Comparison of ENCODE assay signal across 8 mouse cellular contexts in genomic region chr7:109028204-109028603, GRCm38 (mm10). TPM values are rescaled to one million over a fixed set of nuclear protein-coding genes. Genes with fewer than 3 reads are reported as not detected.
DNase-seq lines count a peak whose midpoint lies in the region; ATAC-seq and TF ChIP-seq lines count a peak whose summit lies in the region.

No protein-coding gene starts in this region.

- no peak overlapping the region for H3K27ac ChIP-seq in forebrain, postnatal 0 days (ENCODE audit: low read depth, low read length)
- H3K27ac ChIP-seq in midbrain, embryonic 10.5 days (replicated peaks), result no peak overlapping the region

- WGBS in forebrain, postnatal 0 days, result 22% methylated on average over 6 of the region's 6 CpGs
- 32% methylated on average over 6 of the region's 6 CpGs for WGBS in midbrain, embryonic 10.5 days

- peak; percentile 73 for DNase-seq in heart, adult 8-10 months (ENCODE audit: low spot score)
- no peak for DNase-seq in heart, adult 11 months
- DNase-seq in cerebellum, adult 18-20 months, result peak; percentile 75 to 82
- DNase-seq in forebrain, postnatal 0 days, result peak; percentile 87
- peak; percentile 40 to 76 for DNase-seq in kidney, postnatal 36 days
- DNase-seq in midbrain, embryonic 10.5 days (ENCODE audit: low spot score), result peak; percentile 47
- DNase-seq in testis, postnatal 10 days (ENCODE audit: low spot score), result peak; percentile 60

- H3K27me3 ChIP-seq in E14TG2a.4 (ENCODE audit: insufficient read depth, low read length), result no peaks in the 10 kb centered on the region
- no peaks in the 10 kb centered on the region for H3K27me3 ChIP-seq in forebrain, postnatal 0 days (ENCODE audit: insufficient read depth, low read length)
- no peaks in the 10 kb centered on the region for H3K27me3 ChIP-seq in midbrain, embryonic 10.5 days (ENCODE audit: low read depth, poor library complexity, severe bottlenecking)

- no peak overlapping the region for H3K9ac ChIP-seq in forebrain, postnatal 0 days

- H3K9me3 ChIP-seq in E14TG2a.4 (ENCODE audit: low read length), result peaks cover 27% of the 10 kb centered on the region
- no peaks in the 10 kb centered on the region for H3K9me3 ChIP-seq in forebrain, postnatal 0 days (ENCODE audit: low read length)
- H3K9me3 ChIP-seq in midbrain, embryonic 10.5 days (replicated peaks), result no peaks in the 10 kb centered on the region

- H3K4me1 ChIP-seq in E14TG2a.4 (replicated peaks; ENCODE audit: low read depth, low read length), result no peaks in the 10 kb centered on the region
- no peaks in the 10 kb centered on the region for H3K4me1 ChIP-seq in forebrain, postnatal 0 days (ENCODE audit: insufficient read depth)
- H3K4me1 ChIP-seq in midbrain, embryonic 10.5 days, result no peaks in the 10 kb centered on the region

- ATAC-seq in forebrain, postnatal 0 days, result peak; percentile 67

- no peak overlapping the region for H3K4me2 ChIP-seq in forebrain, postnatal 0 days (ENCODE audit: low read depth)

- H3K36me3 ChIP-seq in E14TG2a.4 (ENCODE audit: insufficient read depth, low read length), result peaks cover 29% of the 10 kb centered on the region
- peaks cover 81% of the 10 kb centered on the region for H3K36me3 ChIP-seq in forebrain, postnatal 0 days (ENCODE audit: insufficient read depth)
- H3K36me3 ChIP-seq in midbrain, embryonic 10.5 days, result peaks cover 30% of the 10 kb centered on the region

- no peak overlapping the region for H3K4me3 ChIP-seq in E14TG2a.4 (replicated peaks; ENCODE audit: low read length)
- H3K4me3 ChIP-seq in forebrain, postnatal 0 days (ENCODE audit: low read depth, low read length), result no peak overlapping the region
- no peak overlapping the region for H3K4me3 ChIP-seq in midbrain, embryonic 10.5 days

- peak; percentile 63 for TF ChIP-seq CTCF in E14TG2a.4 (conservative IDR thresholded peaks at IDR 0.05; ENCODE audit: low read length)
- TF ChIP-seq CTCF in forebrain, postnatal 0 days (IDR thresholded peaks at IDR 0.05; ENCODE audit: low read depth), result peak; percentile 85

RNA-seq across cellular contexts. Expression of gene Ric3, which starts 54.9 kb away (rescaled TPM):
- total RNA-seq in heart, adult 8-10 months (2022), result 1 to 10 TPM; 2.1 to 5.0 (median 2.9) TPM
- total RNA-seq in forebrain, postnatal 0 days (2014; rRNA removed), result 42.2 and 61.0 TPM in 2 replicates
- polyA plus RNA-seq in forebrain, postnatal 0 days (2015; fragmentation: Nextera tagmentation; extraction: Ambion mirVana), result 26.7 and 32.4 TPM in 2 replicates
- polyA plus RNA-seq in midbrain, embryonic 10.5 days (2016; fragmentation: Nextera tagmentation; extraction: Ambion mirVana), result 19.8 and 23.4 TPM in 2 replicates
